Mouse (Mus musculus): ENCODE results near the gene Casp7. TPM values are rescaled to one million over a fixed set of nuclear protein-coding genes. Genes with fewer than 3 reads are reported as not detected.

Casp7 gene
- 10 to 100 TPM; 31.8 to 33.8 TPM for total RNA-seq (2023)

DNA sequence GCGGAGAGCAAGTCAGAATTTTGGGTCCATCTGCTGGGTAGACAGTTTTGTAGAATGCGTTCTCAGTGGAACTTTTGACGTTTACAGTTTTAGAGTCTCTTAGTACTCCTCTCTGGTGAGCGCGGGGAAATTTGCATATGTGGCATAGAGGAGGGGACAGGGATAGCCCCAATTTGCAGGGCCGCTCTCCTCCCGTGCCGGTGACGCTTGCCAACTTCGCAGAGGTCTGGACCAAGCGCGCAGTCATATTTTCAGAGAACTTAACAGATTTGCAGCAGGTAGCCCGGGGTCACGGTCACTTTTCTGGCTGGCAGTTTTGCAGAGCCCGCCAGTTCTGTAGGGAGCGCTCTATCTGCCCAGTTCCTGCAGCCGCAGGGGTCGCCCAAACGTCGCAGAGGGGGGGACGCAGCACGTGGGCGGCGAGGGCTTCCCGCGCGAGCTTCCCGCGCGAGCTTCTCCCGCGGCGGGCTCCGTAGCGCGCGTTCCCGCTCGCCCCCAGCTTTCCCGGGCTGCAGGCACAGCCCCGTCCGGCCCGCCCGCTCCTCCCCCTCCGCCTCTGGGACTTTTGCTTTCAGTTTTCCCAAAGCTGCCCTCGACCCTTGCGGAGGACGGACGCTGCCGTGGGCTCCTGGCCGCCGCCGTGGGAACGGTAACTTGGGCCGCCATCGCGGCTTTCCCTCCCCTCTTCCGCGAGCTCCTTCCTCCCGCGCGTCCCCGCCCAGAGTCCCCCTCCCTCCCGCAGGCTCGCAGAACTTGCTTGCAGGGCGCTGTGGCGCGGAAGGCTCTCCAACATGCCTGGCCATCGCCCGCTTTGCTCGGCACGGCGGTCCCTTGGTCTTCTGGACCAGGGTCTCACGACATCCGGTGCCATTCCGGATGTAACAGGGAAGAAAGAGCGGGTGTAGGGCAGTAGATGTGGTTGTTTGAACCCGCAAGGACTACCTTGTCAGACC, at the start of gene Casp7:
Casp7 (plus strand) TSS at position 461 of the 953 bp plus-strand sequence.

GRCm38 (mm10) chr19:56389879-56390278, 7.0 kb upstream of the Casp7 start, which contains the start of gene Nrap:
TSS of gene Nrap (minus strand) at chr19:56390037.

DNA sequence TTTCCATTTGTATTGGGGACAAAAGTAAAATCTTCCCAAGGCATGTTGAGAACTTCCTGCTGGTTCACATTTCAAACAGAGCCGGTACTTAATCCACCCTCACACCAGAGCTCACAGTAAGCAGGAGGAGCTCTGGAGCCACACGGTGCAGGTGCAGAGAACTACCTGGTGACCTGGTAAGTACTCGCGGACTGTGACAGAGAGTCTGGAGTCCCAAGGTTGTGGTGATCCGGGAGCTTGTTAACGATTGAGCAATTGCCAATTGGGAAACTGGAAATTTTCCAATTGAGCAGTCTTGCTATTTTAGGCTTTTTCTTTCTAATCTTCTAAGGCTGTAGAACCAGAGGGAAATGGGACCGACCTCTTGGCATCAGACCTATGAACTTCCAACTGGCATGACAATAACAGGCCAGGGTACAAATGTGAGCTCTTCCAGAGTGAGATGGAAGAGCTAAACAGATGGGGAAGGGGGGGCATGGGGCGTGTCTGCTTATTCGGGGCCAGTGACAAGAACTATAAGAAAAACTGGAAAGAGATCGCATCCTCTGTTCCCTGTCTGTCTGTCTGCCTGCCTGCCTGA, 64.7 kb downstream of the Casp7 start, which contains the start of gene Plekhs1:
Plekhs1 (plus strand) TSS at position 119 of the 580 bp plus-strand sequence.

Other genes starting within 250 kb of the Casp7 start
- gene Habp2, start 110.0 kb upstream of the Casp7 start, total RNA-seq (2023), result not detected
- under 1 TPM; 0.18 to 0.24 TPM for gene Nrap, start 7.1 kb upstream of the Casp7 start, total RNA-seq (2023)
- gene Plekhs1, start 64.5 kb downstream of the Casp7 start, total RNA-seq (2023), result 1 to 10 TPM; 1.1 to 1.4 TPM
- gene Dclre1a, start 151.1 kb downstream of the Casp7 start, total RNA-seq (2023), result 10 to 100 TPM; 11.3 to 11.8 TPM
- 10 to 100 TPM; 16.7 to 21.4 TPM for gene Nhlrc2, start 151.1 kb downstream of the Casp7 start, total RNA-seq (2023)